In genomic region chr7:13024805-13025204, GRCm38 (mm10) we compare ENCODE assay signal across 8 mouse cellular contexts. TPM values are rescaled to one million over a fixed set of nuclear protein-coding genes. Genes with fewer than 3 reads are reported as not detected.
DNase-seq lines count a peak whose midpoint lies in the region; ATAC-seq lines count a peak whose summit lies in the region.

No protein-coding gene starts in this region.

- peak overlapping the region; percentile 82 for H3K4me2 ChIP-seq in embryonic facial prominence, embryonic 14.5 days (ENCODE audit: low read depth, low read length)
- peak overlapping the region; percentile 83 for H3K4me2 ChIP-seq in kidney, embryonic 15.5 days
- peak overlapping the region; percentile 98 for H3K4me2 ChIP-seq in liver, embryonic 12.5 days
- H3K4me2 ChIP-seq in stomach, embryonic 15.5 days: peak overlapping the region; percentile 73

- peak; percentile 77 for DNase-seq in 3134 (ENCODE audit: extremely low read depth, insufficient read length, low spot score)
- DNase-seq in adrenal gland, postnatal 10 days: peak; percentile 87
- peak; percentile 80 for DNase-seq in embryonic facial prominence, embryonic 14.5 days (ENCODE audit: low spot score)
- peak; percentile 89 for DNase-seq in heart, embryonic 10.5 days (ENCODE audit: low spot score)
- peak; percentile 46 to 56 for DNase-seq in natural killer cell, adult 2 months (ENCODE audit: low spot score in 2 of 2)

- H3K27me3 ChIP-seq in embryonic facial prominence, embryonic 14.5 days (replicated peaks; ENCODE audit: control insufficient read depth, insufficient read depth, low read length): no peaks in the 10 kb centered on the region
- H3K27me3 ChIP-seq in heart, embryonic 10.5 days (ENCODE audit: insufficient read depth, poor library complexity, severe bottlenecking): no peaks in the 10 kb centered on the region
- H3K27me3 ChIP-seq in kidney, embryonic 15.5 days: no peaks in the 10 kb centered on the region
- H3K27me3 ChIP-seq in liver, embryonic 12.5 days (replicated peaks): no peaks in the 10 kb centered on the region
- no peaks in the 10 kb centered on the region for H3K27me3 ChIP-seq in stomach, embryonic 15.5 days (replicated peaks)

- H3K27ac ChIP-seq in embryonic facial prominence, embryonic 14.5 days (replicated peaks; ENCODE audit: low read depth, low read length): peak overlapping the region; percentile 100
- H3K27ac ChIP-seq in heart, embryonic 10.5 days: peak overlapping the region; percentile 99
- peak overlapping the region; percentile 100 for H3K27ac ChIP-seq in kidney, embryonic 15.5 days
- peak overlapping the region; percentile 99 for H3K27ac ChIP-seq in liver, embryonic 12.5 days
- H3K27ac ChIP-seq in stomach, embryonic 15.5 days: peak overlapping the region; percentile 100

- H3K4me1 ChIP-seq in embryonic facial prominence, embryonic 14.5 days (ENCODE audit: control insufficient read depth, insufficient read depth, low read length): peaks cover 12% of the 10 kb centered on the region; the same call in 1 of the 2 replicates
- peaks cover 18% of the 10 kb centered on the region for H3K4me1 ChIP-seq in heart, embryonic 10.5 days
- peaks cover 46% of the 10 kb centered on the region for H3K4me1 ChIP-seq in kidney, embryonic 15.5 days
- peaks cover 36% of the 10 kb centered on the region for H3K4me1 ChIP-seq in liver, embryonic 12.5 days
- H3K4me1 ChIP-seq in stomach, embryonic 15.5 days: peaks cover 14% of the 10 kb centered on the region

- peak overlapping the region; percentile 97 for H3K9ac ChIP-seq in embryonic facial prominence, embryonic 14.5 days (ENCODE audit: low read depth, low read length)
- peak overlapping the region; percentile 97 for H3K9ac ChIP-seq in kidney, embryonic 15.5 days
- peak overlapping the region; percentile 96 for H3K9ac ChIP-seq in liver, embryonic 12.5 days
- peak overlapping the region; percentile 70 for H3K9ac ChIP-seq in stomach, embryonic 15.5 days

- peak overlapping the region; percentile 96 for H3K4me3 ChIP-seq in embryonic facial prominence, embryonic 14.5 days (ENCODE audit: low read depth, low read length)
- H3K4me3 ChIP-seq in heart, embryonic 10.5 days: peak overlapping the region; percentile 75
- peak overlapping the region; percentile 92 for H3K4me3 ChIP-seq in kidney, embryonic 15.5 days (replicated peaks)
- peak overlapping the region; percentile 98 for H3K4me3 ChIP-seq in liver, embryonic 12.5 days
- H3K4me3 ChIP-seq in stomach, embryonic 15.5 days (replicated peaks): peak overlapping the region; percentile 78

- H3K9me3 ChIP-seq in embryonic facial prominence, embryonic 14.5 days (ENCODE audit: control insufficient read depth, low read length): no peaks in the 10 kb centered on the region
- H3K9me3 ChIP-seq in heart, embryonic 10.5 days: no peaks in the 10 kb centered on the region
- H3K9me3 ChIP-seq in kidney, embryonic 15.5 days (replicated peaks): no peaks in the 10 kb centered on the region
- H3K9me3 ChIP-seq in liver, embryonic 12.5 days (replicated peaks): no peaks in the 10 kb centered on the region
- no peaks in the 10 kb centered on the region for H3K9me3 ChIP-seq in stomach, embryonic 15.5 days

- peaks cover 45% of the 10 kb centered on the region for H3K36me3 ChIP-seq in embryonic facial prominence, embryonic 14.5 days (ENCODE audit: control insufficient read depth, insufficient read depth, low read length)
- H3K36me3 ChIP-seq in heart, embryonic 10.5 days: peaks cover 46% of the 10 kb centered on the region
- peaks cover 45% of the 10 kb centered on the region for H3K36me3 ChIP-seq in kidney, embryonic 15.5 days
- H3K36me3 ChIP-seq in liver, embryonic 12.5 days: peaks cover 47% of the 10 kb centered on the region
- peaks cover 37% of the 10 kb centered on the region for H3K36me3 ChIP-seq in stomach, embryonic 15.5 days

- 0% methylated on average over 8 of the region's 44 CpGs for WGBS in embryonic facial prominence, embryonic 14.5 days
- WGBS in heart, embryonic 10.5 days: under 1% methylated on average over 41 of the region's 44 CpGs
- under 1% methylated on average over 41 of the region's 44 CpGs for WGBS in kidney, embryonic 15.5 days
- WGBS in liver, embryonic 12.5 days (ENCODE audit: insufficient replicate concordance): under 1% methylated on average over 43 of the region's 44 CpGs
- WGBS in stomach, embryonic 15.5 days: 0% methylated on average over 35 of the region's 44 CpGs

- peak; percentile 48 for ATAC-seq in embryonic facial prominence, embryonic 14.5 days (ENCODE audit: low read depth)
- ATAC-seq in kidney, embryonic 15.5 days (replicated peaks; ENCODE audit: low FRiP score): peak; percentile 71
- ATAC-seq in liver, embryonic 12.5 days: peak; percentile 65
- ATAC-seq in stomach, embryonic 15.5 days (ENCODE audit: insufficient read depth, low FRiP score, low read depth): peak; percentile 49

RNA-seq across cellular contexts. Expression of gene Chmp2a, which starts 9.8 kb away (rescaled TPM):
- 100 to 1,000 TPM; 165 to 169 TPM for total RNA-seq in adrenal gland, postnatal 10 days (2021)
- 162 and 169 TPM in 2 replicates for polyA plus RNA-seq in embryonic facial prominence, embryonic 14.5 days (2014; fragmentation: Nextera tagmentation; extraction: Ambion mirVana)
- polyA plus RNA-seq in heart, embryonic 10.5 days (2016; fragmentation: Nextera tagmentation; extraction: Ambion mirVana): 129 and 142 TPM in 2 replicates
- polyA plus RNA-seq in kidney, embryonic 15.5 days (2015; fragmentation: Nextera tagmentation; extraction: Ambion mirVana): 144 and 146 TPM in 2 replicates
- polyA plus RNA-seq in liver, embryonic 12.5 days (2016; fragmentation: Nextera tagmentation; extraction: Ambion mirVana): 133 and 134 TPM in 2 replicates
- polyA plus RNA-seq in stomach, embryonic 15.5 days (2015; fragmentation: Nextera tagmentation; extraction: Ambion mirVana): 161 and 167 TPM in 2 replicates

RNA-seq across cellular contexts. Expression of gene Ube2m, which starts 13.3 kb away (rescaled TPM):
- 100 to 1,000 TPM; 175 to 186 TPM for total RNA-seq in adrenal gland, postnatal 10 days (2021)
- polyA plus RNA-seq in embryonic facial prominence, embryonic 14.5 days (2014; fragmentation: Nextera tagmentation; extraction: Ambion mirVana): 140 and 147 TPM in 2 replicates
- polyA plus RNA-seq in heart, embryonic 10.5 days (2016; fragmentation: Nextera tagmentation; extraction: Ambion mirVana): 159 and 189 TPM in 2 replicates
- 113 and 114 TPM in 2 replicates for polyA plus RNA-seq in kidney, embryonic 15.5 days (2015; fragmentation: Nextera tagmentation; extraction: Ambion mirVana)
- polyA plus RNA-seq in liver, embryonic 12.5 days (2016; fragmentation: Nextera tagmentation; extraction: Ambion mirVana): 145 and 148 TPM in 2 replicates
- 105 and 107 TPM in 2 replicates for polyA plus RNA-seq in stomach, embryonic 15.5 days (2015; fragmentation: Nextera tagmentation; extraction: Ambion mirVana)

RNA-seq across cellular contexts. Expression of gene Zbtb45, which starts 15.0 kb away (rescaled TPM):
- total RNA-seq in adrenal gland, postnatal 10 days (2021): 10 to 100 TPM; 11.3 to 13.6 TPM
- 20.0 and 23.6 TPM in 2 replicates for polyA plus RNA-seq in embryonic facial prominence, embryonic 14.5 days (2014; fragmentation: Nextera tagmentation; extraction: Ambion mirVana)
- polyA plus RNA-seq in heart, embryonic 10.5 days (2016; fragmentation: Nextera tagmentation; extraction: Ambion mirVana): 18.2 and 20.8 TPM in 2 replicates
- 22.1 and 24.8 TPM in 2 replicates for polyA plus RNA-seq in kidney, embryonic 15.5 days (2015; fragmentation: Nextera tagmentation; extraction: Ambion mirVana)
- polyA plus RNA-seq in liver, embryonic 12.5 days (2016; fragmentation: Nextera tagmentation; extraction: Ambion mirVana): 16.2 and 20.0 TPM in 2 replicates
- 20.4 and 21.9 TPM in 2 replicates for polyA plus RNA-seq in stomach, embryonic 15.5 days (2015; fragmentation: Nextera tagmentation; extraction: Ambion mirVana)

RNA-seq across cellular contexts. Expression of gene Trim28, which starts 25.9 kb away (rescaled TPM):
- 100 to 1,000 TPM; 218 to 247 TPM for total RNA-seq in adrenal gland, postnatal 10 days (2021)
- 321 and 352 TPM in 2 replicates for polyA plus RNA-seq in embryonic facial prominence, embryonic 14.5 days (2014; fragmentation: Nextera tagmentation; extraction: Ambion mirVana)
- polyA plus RNA-seq in heart, embryonic 10.5 days (2016; fragmentation: Nextera tagmentation; extraction: Ambion mirVana): 219 and 367 TPM in 2 replicates
- polyA plus RNA-seq in kidney, embryonic 15.5 days (2015; fragmentation: Nextera tagmentation; extraction: Ambion mirVana): 283 and 298 TPM in 2 replicates
- 201 and 203 TPM in 2 replicates for polyA plus RNA-seq in liver, embryonic 12.5 days (2016; fragmentation: Nextera tagmentation; extraction: Ambion mirVana)
- 216 and 252 TPM in 2 replicates for polyA plus RNA-seq in stomach, embryonic 15.5 days (2015; fragmentation: Nextera tagmentation; extraction: Ambion mirVana)

RNA-seq across cellular contexts. Expression of gene Slc27a5, which starts 26.8 kb away (rescaled TPM):
- 10 to 100 TPM; 24.2 to 50.8 TPM for total RNA-seq in adrenal gland, postnatal 10 days (2021)
- not detected in 2 replicates for polyA plus RNA-seq in embryonic facial prominence, embryonic 14.5 days (2014; fragmentation: Nextera tagmentation; extraction: Ambion mirVana)
- polyA plus RNA-seq in heart, embryonic 10.5 days (2016; fragmentation: Nextera tagmentation; extraction: Ambion mirVana): not detected in 2 replicates
- 0.15 and 0.44 TPM in 2 replicates for polyA plus RNA-seq in kidney, embryonic 15.5 days (2015; fragmentation: Nextera tagmentation; extraction: Ambion mirVana)
- 1.3 and 1.5 TPM in 2 replicates for polyA plus RNA-seq in liver, embryonic 12.5 days (2016; fragmentation: Nextera tagmentation; extraction: Ambion mirVana)
- polyA plus RNA-seq in stomach, embryonic 15.5 days (2015; fragmentation: Nextera tagmentation; extraction: Ambion mirVana): 0.64 and 1.8 TPM in 2 replicates

Comparison
In these comparisons a context has a peak if more than half of its experiments do, and no peak if none do; other contexts are left out.
1. Peak in every context shown above with its lines: DNase-seq, ATAC-seq, H3K4me3 ChIP-seq and H3K27ac ChIP-seq.